Mouse (Mus musculus): ENCODE data around the gene Masp2. TPM values are rescaled to one million over a fixed set of nuclear protein-coding genes. Genes with fewer than 3 reads are reported as not detected.

Masp2 gene
- total RNA-seq (2021), result under 1 TPM; 0.20 to 0.73 TPM

DNA sequence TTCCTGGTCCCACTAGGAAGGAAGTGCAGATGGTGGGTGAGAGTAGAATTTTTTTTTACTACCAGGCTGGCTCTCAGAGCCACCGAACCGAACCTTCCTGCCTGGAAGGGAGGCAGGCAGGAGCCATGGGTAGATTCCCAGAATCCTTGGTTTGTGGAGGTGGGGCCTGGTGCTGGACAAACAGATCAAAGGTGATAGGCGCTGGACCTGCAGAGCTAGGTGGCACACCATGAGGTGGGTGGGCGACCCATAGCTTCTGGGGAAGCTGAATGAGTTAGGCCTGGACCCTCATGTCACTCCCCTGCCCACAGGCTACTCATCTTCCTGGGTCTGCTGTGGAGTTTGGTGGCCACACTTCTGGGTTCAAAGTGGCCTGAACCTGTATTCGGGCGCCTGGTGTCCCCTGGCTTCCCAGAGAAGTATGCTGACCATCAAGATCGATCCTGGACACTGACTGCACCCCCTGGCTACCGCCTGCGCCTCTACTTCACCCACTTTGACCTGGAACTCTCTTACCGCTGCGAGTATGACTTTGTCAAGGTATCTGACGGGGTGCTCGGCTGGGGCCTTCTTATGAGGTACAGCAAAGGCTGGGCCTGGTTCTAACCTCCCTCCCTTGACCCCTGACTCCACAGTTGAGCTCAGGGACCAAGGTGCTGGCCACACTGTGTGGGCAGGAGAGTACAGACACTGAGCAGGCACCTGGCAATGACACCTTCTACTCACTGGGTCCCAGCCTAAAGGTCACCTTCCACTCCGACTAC is at the start of gene Masp2:
Masp2 (plus strand) TSS at position 198 of the 764 bp plus-strand sequence.
- intact Hi-C loops (cut with DNase I), result no loop called here
- DNase-seq (ENCODE audit: low spot score), result no peak

DNA sequence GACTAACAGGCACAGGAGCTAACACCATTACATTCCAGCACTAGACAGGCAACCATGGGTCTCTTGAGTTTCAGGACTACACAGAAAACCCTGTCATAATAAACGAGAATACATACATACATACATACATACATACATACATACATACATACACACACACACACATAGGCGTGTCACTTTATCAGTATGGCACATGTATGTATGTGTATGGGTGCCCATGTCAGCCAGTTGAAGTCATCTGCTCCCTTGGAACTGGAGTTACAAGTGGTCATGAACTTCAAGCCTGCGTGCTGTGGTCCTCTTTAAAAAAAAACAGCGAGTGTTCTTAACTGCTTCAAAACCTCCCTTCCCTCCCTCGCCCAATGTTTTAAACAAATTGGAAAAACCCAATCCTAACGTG is 44.6 kb upstream of the Masp2 start:
- intact Hi-C loops (cut with DNase I), result loop anchor here (2.0 kb wide), 1 partner anchor 33 kb away; the partner anchor contains the start of gene Srm
- DNase-seq (ENCODE audit: low spot score), result no peak

DNA sequence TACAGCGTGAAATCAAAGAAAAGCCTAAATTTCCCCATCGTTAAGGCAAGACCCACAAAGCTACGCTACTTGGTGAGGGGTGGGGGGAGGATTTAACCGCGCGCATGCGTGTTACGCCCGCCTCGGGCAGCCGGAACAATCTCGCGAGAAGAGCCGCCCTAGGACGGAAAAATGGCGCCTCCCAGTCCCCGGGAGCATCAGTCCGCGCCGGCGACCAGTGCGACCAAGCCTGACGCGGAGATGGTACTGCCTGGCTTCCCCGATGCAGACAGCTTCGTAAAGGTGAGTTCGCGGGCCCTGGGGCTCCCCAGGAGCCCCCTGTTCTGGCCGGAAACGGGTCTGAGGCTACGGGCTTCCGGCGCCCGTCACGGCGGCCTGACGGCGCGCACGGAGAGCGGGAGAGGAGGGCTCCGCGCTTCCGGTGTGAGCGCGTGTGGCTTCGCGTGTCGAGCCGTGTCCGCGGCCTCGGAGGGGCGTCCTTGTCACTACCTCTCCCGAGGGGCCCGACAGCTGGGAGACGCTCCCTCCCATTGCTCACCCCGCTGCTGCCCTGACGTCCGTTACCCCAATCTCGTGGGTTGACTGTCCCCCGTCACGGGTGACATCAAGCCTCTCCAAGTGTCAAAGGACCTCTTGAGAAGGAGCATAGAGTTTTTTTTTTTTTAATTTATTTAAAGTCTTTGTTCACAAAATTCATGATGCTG is 43.9 kb upstream of the Masp2 start, which contains the start of gene Exosc10:
Exosc10 (plus strand) TSS at position 133 of the 704 bp plus-strand sequence.
- intact Hi-C loops (cut with DNase I), result loop anchor here (2.0 kb wide), 1 partner anchor 32 kb away; the partner anchor contains the start of gene Srm
- DNase-seq (ENCODE audit: low spot score), result peak; percentile 74

DNA sequence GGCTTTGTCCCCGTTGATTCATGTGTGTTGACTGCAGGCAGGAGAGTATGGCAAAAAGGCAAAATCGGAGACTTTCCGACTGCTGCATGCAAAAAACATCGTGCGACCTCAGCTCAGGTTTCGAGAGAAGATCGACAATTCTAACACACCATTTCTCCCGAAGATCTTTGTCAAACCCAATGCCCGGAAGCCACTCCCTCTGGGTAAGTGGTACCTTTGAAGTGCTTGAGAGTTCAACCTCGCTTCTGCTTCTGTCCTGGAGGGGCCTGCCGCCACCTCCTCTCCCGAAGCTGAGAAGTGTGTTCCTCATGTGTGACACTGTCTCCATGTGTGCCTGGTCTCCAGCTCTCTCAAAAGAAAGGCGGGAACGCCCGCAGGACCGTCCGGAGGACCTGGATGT is 39.7 kb upstream of the Masp2 start:
- intact Hi-C loops (cut with DNase I), result no loop called here
- DNase-seq (ENCODE audit: low spot score), result no peak

DNA sequence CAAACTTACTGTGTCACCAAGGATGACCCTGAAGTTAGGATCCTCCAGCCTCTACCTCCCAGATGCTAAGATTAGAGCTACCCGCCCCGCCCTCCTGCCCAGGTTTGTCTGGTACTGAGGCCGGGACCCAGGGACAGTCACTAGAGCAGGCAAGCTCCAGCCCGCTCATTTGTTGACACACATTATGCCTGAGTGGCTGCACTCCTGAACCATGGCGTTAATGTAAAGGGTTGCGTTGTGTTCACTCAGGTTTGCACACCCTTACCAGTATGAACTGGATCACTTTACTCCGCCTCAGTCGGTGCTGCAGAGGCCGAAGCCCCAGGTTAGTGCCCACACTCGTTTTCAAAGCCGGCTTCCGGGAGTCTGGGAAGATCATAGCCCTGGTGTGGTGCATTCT is 38.8 kb upstream of the Masp2 start:
- no peak for DNase-seq (ENCODE audit: low spot score)
- intact Hi-C loops (cut with DNase I), result no loop called here

DNA sequence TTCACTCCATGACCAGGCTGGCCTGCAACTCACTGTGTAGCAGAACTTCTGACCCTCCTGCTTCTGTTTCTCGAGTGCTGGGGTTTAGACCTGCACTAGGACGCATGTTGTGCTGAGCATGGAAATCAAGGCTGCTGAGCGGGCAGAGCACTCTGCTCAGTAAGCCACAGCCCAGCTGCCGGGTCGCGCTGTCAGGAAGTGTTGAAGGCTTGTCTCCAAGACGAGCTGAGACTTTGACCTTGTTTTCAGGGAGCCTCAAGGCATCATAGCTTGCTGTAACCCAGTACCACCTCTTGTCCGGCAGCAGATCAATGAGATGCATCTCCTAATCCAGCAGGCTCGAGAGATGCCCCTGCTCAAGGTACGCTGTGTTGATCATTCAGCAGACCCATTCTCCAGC is 32.2 kb upstream of the Masp2 start:
- DNase-seq (ENCODE audit: low spot score), result no peak
- intact Hi-C loops (cut with DNase I), result no loop called here

DNA sequence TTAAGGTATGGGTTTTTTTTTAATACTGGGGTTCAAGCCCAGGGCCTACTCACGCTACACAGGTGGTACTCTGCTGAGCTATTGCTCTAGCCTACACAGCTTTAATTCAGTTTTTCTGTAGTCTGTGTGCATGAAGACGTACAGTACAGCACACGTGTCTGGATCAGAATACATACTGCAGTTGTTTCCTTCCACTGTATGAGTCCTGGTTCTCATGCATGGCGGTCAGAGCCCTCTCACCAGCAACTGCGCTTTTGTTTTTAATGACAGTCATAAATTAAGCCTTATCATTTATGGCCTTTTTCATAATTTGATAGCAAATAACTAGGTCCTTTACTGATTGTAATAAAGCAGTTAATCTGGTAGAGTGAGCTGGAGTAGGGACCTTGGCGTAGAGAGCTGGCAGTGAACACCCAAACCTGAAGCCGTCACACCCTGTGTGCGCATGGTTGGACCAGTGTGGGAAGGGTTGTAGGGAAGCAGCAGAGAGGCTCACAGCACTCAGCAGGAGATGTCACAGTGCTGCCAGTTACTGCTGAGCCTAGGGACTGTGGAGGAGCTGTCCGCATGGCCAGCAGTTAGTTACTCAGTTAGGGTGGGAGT is 31.6 kb upstream of the Masp2 start:
- DNase-seq (ENCODE audit: low spot score), result no peak
- intact Hi-C loops (cut with DNase I), result no loop called here

DNA sequence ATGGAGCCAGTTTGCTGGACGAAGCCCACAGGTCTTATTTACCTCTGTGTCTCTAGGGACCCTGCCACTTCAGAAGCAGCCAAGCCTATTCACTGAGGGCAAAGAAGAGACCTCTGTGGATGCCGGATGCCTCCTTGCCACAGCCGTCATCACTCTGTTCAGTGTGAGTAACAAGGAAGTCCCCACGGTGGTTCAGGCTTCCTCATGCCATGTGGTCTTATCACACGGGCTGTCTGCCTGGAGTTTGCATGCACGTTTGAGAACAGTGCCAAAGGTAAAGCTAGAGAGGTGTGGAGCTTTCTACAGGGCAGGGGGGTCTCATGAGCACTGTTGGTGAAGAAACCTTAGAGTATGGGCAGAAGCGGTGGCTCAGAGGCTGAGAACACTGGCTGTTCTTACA is 29.1 kb upstream of the Masp2 start:
- DNase-seq (ENCODE audit: low spot score), result no peak
- intact Hi-C loops (cut with DNase I), result no loop called here

DNA sequence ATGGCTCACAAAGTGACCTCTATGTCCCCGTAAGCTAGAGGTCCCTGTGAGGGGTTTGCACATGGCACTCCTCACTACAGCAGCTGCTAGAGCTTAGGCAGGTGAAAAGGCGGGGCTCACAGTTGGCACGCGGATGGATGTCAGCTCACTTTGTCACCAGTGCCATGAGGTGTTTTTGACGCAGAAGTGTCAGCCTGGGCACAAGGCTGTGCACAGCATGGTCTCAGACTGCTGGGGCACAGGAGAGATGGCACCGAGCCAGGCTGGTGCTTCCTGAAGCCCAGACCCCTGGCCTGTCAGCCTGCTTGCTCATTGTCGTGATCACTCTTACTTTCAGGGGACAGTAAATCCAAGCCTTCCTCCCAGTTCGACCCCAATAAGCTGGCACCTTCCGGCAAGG is 21.6 kb upstream of the Masp2 start:
- no peak for DNase-seq (ENCODE audit: low spot score)
- intact Hi-C loops (cut with DNase I), result no loop called here

DNA sequence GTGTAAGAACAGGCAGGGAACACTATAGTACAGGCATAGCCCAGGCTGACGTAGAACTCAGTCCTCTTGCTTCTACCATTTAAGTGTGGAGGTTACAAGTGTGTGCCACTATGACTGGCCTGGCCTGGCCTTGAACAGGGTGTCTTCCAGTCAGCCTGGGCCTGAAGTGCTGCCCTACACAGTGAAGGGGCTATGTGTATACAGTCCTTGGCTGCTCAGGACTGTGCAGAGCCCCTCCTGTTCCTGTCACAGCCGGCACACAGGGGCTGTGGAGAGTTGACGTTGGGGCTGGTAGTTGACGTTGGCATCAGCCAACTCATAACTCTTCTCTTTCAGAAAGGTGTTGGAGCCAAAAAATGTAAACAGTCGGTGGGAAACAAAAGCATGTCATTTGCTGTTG is 20.9 kb upstream of the Masp2 start:
- intact Hi-C loops (cut with DNase I), result no loop called here
- DNase-seq (ENCODE audit: low spot score), result no peak

DNA sequence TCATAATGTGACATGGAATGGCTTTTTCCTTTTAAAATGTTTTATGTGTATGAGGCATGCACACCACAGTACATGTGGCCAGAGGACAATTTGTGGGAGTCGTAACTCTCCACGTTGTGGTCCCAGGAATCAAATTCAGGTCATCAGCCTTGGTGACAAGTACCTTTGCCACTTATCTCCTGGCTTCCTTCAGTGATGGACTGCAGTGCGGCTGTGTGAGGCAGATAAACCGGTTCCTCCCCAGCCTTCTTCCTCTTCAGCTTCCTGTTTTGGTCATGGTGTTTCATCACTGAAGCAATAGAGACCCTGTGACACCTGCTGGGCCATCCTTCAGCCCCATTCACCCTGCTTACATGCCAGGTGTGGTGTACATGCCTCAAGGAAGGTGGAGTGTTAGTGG is 19.1 kb upstream of the Masp2 start:
- DNase-seq (ENCODE audit: low spot score), result no peak
- intact Hi-C loops (cut with DNase I), result no loop called here

DNA sequence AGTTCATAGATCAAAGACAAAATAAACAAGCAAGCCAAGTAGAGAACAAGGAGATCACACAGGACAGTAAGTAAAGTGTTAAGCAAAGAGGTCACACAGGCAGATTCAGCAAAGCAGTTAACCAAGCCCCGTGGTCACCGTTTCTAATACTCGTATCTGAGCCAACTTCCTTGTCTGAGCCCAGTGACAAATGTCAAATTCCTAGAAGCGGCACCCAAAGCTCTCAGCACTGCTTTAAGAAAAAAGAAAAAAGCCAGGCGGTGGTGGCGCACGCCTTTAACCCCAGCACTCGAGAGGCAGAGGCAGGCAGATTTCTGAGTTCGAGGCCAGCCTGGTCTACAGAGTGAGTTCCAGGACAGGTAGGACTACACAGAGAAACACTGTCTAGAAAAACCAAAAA is 15.7 kb upstream of the Masp2 start:
- intact Hi-C loops (cut with DNase I), result no loop called here
- DNase-seq (ENCODE audit: low spot score), result no peak

DNA sequence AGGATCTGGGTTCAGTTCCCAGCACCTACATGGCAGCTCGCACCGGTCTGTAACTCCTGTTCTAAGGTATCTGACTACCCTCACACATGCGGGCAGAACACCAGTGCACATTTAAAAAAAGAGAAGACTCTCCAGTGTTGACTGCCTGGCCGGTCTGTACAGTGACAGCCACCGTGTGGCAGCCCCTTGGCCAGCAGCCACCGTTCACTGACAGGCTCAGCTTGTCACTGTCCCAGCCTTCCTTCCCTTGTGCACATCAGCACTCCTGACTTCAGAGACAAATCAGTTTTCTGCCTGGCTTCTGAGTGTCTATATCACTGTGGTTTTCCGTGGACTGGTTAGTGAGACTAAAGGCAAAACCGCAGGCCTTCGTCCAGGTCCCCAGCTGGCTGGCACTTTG is 13.6 kb upstream of the Masp2 start:
- intact Hi-C loops (cut with DNase I), result no loop called here
- DNase-seq (ENCODE audit: low spot score), result no peak

DNA sequence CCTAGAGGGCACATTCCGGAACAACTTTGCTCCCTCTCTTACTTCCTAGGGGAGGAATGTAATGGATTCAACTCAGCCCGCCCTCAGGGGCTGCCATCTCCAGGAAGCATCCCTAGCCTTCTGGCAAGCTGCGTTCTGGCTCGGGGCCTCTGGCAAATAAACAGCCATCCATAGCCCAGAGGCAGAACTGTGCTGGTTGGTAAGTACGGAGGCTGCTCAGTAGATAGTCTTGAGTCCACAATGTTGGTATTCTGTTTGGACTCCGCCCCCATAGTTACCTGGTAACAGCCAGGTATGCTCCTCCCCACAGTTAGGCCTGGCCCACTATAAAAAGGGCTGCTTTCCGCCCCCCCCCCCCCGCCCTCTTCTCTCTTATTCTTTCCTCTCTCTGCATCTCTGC is 12.8 kb upstream of the Masp2 start:
- intact Hi-C loops (cut with DNase I), result no loop called here
- no peak for DNase-seq (ENCODE audit: low spot score)

DNA sequence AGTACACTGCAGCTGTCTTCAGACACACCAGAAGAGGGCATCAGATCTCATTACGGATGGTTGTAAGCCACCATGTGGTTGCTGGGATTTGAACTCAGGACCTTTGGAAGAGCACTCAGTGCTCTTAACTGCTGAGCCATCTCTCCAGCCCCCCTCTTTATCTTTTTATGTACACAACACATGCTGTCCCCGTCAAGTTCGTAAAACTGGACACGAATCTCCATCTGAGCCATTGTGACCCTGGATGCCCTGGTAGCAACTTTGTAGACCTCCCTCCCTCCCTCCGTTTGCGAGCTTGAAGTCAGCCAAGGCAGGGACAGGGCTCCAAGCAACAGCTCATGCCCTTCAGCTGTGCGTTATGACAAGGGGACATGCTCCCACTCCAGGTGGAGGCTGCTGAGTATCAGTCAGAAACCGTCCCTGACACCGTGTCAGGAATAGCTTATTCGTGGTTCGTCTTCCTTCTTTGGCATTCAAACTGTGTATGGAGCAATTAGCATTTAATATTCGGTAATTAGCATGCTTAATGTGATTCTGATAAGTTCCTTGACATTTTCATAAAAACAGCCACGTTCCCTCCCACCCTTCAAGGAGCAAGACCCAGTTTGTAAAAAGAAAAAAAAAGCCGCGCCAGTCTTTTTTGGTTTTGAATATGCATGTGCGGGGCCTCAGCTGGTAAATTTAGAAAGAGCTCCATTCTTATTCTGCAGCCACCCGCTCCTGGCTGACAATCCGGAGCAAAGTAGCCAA is 11.8 kb upstream of the Masp2 start:
- DNase-seq (ENCODE audit: low spot score), result no peak
- intact Hi-C loops (cut with DNase I), result loop anchor here (2.0 kb wide), 1 partner anchor 32 kb away; the partner anchor contains the start of gene Exosc10

DNA sequence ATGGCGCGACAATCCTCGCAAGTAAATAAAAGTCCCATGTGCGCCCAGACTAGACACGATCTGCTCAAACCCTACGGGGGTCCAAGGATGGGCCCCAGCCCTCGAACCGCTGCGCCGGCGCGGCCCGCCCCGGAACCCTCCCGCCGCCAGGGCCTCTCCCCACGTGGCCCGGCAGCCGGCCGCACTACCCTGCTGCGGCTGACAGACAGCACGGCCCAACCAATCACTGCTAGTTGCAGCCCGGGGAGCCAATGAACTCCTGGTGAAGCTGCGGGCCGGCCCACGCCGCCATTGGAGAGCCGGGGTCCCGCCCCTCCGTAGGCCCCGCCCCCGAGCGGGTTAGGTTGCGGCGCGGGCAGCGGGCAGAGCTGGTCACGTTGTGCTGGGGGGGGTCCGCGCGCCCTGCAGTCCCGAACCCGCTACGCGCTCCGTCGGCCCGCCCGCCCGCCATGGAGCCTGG is 11.2 kb upstream of the Masp2 start, which contains the start of gene Srm:
Srm (plus strand) TSS at position 333 of the 460 bp plus-strand sequence.
- DNase-seq (ENCODE audit: low spot score), result peak; percentile 98
- intact Hi-C loops (cut with DNase I), result loop anchor here (2.0 kb wide), 1 partner anchor 32 kb away; the partner anchor contains the start of gene Exosc10

DNA sequence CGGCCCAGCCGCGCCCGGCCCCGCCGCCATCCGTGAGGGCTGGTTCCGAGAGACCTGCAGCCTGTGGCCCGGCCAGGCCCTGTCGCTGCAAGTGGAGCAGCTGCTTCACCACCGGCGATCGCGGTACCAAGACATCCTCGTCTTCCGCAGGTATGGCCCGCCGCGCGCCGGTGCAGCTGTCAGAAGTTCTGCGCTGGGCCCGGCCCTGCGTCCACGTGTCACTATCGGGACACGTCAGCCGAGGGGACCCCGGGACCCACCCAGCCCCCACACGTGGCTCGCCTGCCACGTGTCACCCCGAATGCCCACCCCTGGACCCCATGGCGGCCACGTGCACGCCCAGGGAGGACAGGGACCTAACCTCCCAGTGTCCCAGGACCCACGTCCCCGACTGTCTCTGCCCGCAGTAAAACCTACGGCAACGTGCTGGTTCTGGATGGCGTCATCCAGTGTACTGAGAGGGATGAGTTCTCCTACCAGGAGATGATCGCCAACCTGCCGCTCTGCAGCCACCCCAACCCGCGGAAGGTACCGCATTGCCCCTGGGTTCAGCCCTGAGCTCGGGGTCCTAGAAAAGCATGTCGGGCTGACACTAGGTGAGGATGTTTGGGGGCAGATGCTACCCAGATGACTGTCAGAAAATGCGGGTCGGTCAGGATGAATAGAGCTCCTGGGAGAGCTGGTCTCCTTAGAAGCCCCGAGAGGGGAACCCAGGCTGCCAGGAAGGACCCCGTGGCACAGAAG is 10.5 kb upstream of the Masp2 start:
- intact Hi-C loops (cut with DNase I), result loop anchor here (2.0 kb wide), 1 partner anchor 33 kb away; the partner anchor contains the start of gene Exosc10
- no peak for DNase-seq (ENCODE audit: low spot score)

DNA sequence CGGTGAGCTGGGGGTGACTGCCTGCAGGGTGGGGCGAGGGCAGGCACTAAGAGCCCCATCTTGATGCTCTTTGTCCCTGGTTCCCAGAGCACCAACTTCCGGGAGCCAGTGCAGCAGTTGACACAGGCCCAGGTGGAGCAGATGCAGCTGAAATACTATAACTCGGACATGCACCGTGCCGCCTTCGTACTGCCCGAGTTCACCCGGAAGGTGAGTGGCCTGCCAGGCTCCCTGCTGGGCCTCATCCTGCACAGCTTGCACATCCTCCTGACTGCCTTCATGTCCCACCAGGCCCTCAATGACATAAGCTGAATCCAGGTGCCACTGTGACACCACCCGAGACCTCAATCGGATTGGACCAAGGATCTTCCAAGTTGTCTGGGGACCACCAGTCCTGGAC is 8.4 kb upstream of the Masp2 start:
- intact Hi-C loops (cut with DNase I), result no loop called here
- DNase-seq (ENCODE audit: low spot score), result no peak

DNA sequence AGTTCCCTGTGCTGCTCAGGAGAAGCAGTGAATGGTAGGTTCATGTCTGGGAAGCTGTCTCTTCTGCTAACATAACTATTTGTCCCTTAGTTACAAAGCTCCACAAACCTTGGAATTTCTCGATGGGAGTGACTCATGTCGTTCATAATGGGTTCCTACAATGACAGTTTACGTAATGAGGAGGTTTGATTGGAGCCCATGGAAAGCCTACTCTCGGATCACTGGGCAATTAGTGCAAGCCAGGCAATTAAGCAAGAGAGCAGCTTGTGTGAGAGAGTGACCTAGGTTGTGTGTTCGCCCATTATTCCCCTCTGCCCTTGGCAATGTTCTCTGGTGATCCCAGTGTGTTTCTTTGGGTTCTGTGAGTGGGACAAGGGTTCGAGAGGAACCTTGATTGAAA is 6.4 kb upstream of the Masp2 start:
- intact Hi-C loops (cut with DNase I), result no loop called here
- no peak for DNase-seq (ENCODE audit: low spot score)

All from heart, postnatal 25 days (tissue).